Mouse (Mus musculus): ENCODE data around the gene Tbl2.

DNA sequence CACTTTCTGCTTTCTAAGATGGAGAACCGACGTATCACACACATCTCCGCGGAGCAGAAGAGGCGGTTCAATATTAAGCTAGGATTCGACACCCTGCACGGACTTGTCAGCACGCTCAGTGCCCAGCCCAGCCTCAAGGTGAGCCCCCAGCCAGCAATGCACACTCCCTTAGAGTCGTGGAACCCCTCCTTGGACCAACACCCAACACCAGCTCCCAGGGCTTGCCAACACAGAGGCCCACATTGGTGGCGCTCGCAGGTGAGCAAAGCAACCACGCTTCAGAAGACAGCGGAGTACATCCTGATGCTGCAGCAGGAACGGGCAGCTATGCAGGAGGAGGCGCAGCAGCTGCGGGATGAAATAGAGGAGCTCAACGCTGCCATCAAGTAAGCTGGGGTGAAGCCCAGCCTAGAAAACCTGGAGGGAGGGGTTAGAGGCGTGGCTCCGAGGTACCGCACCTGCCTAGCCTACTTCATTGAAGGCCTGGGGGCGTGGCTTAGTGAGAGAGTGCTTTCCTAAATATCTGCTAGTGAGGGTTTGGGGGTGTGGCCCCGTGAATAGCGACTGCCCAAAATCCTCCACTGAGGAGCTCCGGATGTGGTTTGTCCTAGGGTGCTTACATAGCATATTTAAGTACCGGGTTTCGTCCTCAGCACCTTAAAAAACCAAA is 15.6 kb upstream of the Tbl2 start:
- TF ChIP-seq CTCF (IDR thresholded peaks at IDR 0.05; ENCODE audit: low read depth, low read length) (no peak), POLR2A (IDR thresholded peaks at IDR 0.05; ENCODE audit: borderline replicate concordance, low read depth, low read length) (no peak)

All from bone marrow macrophage, adult 2 months (primary cell).